10 mouse cellular contexts compared by ENCODE assay signal in genomic region chr11:65197280-65197679, GRCm38 (mm10). TPM values are rescaled to one million over a fixed set of nuclear protein-coding genes. Genes with fewer than 3 reads are reported as not detected.
DNase-seq lines count a peak whose midpoint lies in the region; ATAC-seq and TF ChIP-seq lines count a peak whose summit lies in the region.
"Had no signal": no experiment of that assay in that cellular context is flagged by ENCODE, and none has a peak within 500 bp of the region (broad histone marks: within the 10 kb centered on the region; RNA-seq: fewer than 3 reads in every experiment).

No protein-coding gene starts in this region.

- WGBS in kidney, embryonic 15.5 days = 4% methylated on average over 3 of the region's 3 CpGs
- WGBS in embryonic facial prominence, embryonic 14.5 days = 2% methylated on average over 3 of the region's 3 CpGs
- WGBS in midbrain, embryonic 15.5 days = 3% methylated on average over 3 of the region's 3 CpGs

- no peak overlapping the region for H3K27ac ChIP-seq in kidney, embryonic 15.5 days
- H3K27ac ChIP-seq in bone marrow macrophage, adult 2 months (ENCODE audit: insufficient read depth, low read depth, low read length) = no peak overlapping the region
- no peak overlapping the region for H3K27ac ChIP-seq in embryonic facial prominence, embryonic 14.5 days (replicated peaks; ENCODE audit: low read depth, low read length)
- H3K27ac ChIP-seq in midbrain, embryonic 15.5 days = no peak overlapping the region
- H3K27ac ChIP-seq: embryonic facial prominence, embryonic 12.5 days had no signal

- no peak overlapping the region for H3K9ac ChIP-seq in kidney, embryonic 15.5 days
- H3K9ac ChIP-seq in embryonic facial prominence, embryonic 14.5 days (ENCODE audit: low read depth, low read length) = no peak overlapping the region
- H3K9ac ChIP-seq in midbrain, embryonic 15.5 days = no peak overlapping the region
- H3K9ac ChIP-seq: embryonic facial prominence, embryonic 12.5 days had no signal

- no peak overlapping the region for H3K4me3 ChIP-seq in kidney, embryonic 15.5 days (replicated peaks)
- H3K4me3 ChIP-seq in bone marrow macrophage, adult 2 months (ENCODE audit: insufficient read depth, low read length) = no peak overlapping the region
- no peak overlapping the region for H3K4me3 ChIP-seq in embryonic facial prominence, embryonic 14.5 days (ENCODE audit: low read depth, low read length)
- no peak overlapping the region for H3K4me3 ChIP-seq in midbrain, embryonic 15.5 days
- H3K4me3 ChIP-seq: embryonic facial prominence, embryonic 12.5 days had no signal

- TF ChIP-seq CTCF in bone marrow macrophage, adult 2 months (IDR thresholded peaks at IDR 0.05; ENCODE audit: low read depth, low read length) = peak; percentile 31; the same call in 1 of the 2 replicates

- no peak overlapping the region for H3K4me2 ChIP-seq in kidney, embryonic 15.5 days
- H3K4me2 ChIP-seq in embryonic facial prominence, embryonic 14.5 days (ENCODE audit: low read depth, low read length) = no peak overlapping the region
- no peak overlapping the region for H3K4me2 ChIP-seq in midbrain, embryonic 15.5 days
- H3K4me2 ChIP-seq: embryonic facial prominence, embryonic 12.5 days had no signal

- H3K4me1 ChIP-seq in kidney, embryonic 15.5 days = peaks cover 6% of the 10 kb centered on the region; the same call in 1 of the 2 replicates
- no peaks in the 10 kb centered on the region for H3K4me1 ChIP-seq in bone marrow macrophage, adult 2 months (ENCODE audit: control insufficient read depth, insufficient read depth, low read length)
- H3K4me1 ChIP-seq in embryonic facial prominence, embryonic 14.5 days (ENCODE audit: control insufficient read depth, insufficient read depth, low read length) = no peaks in the 10 kb centered on the region
- H3K4me1 ChIP-seq in midbrain, embryonic 15.5 days = no peaks in the 10 kb centered on the region
- H3K4me1 ChIP-seq: embryonic facial prominence, embryonic 12.5 days had no signal

- ATAC-seq in kidney, embryonic 15.5 days (replicated peaks; ENCODE audit: low FRiP score) = no peak
- no peak for ATAC-seq in embryonic facial prominence, embryonic 14.5 days (ENCODE audit: low read depth)
- ATAC-seq in midbrain, embryonic 15.5 days (replicated peaks) = 0 out of 2 replicates have a peak, but pooled peaks have one; percentile 56

- intact Hi-C loops in heart, postnatal 14 days (cut with DNase I) = loop anchor here (2.0 to 5.0 kb wide), 3 partner anchors 65 to 482 kb away; no protein-coding TSS in a partner anchor

- TF ChIP-seq POLR2A in bone marrow macrophage, adult 2 months (IDR thresholded peaks at IDR 0.05; ENCODE audit: borderline replicate concordance, low read depth, low read length) = no peak

- H3K36me3 ChIP-seq in kidney, embryonic 15.5 days = no peaks in the 10 kb centered on the region
- no peaks in the 10 kb centered on the region for H3K36me3 ChIP-seq in embryonic facial prominence, embryonic 14.5 days (ENCODE audit: control insufficient read depth, insufficient read depth, low read length)
- no peaks in the 10 kb centered on the region for H3K36me3 ChIP-seq in midbrain, embryonic 15.5 days (replicated peaks)
- H3K36me3 ChIP-seq: embryonic facial prominence, embryonic 12.5 days had no signal

- no peaks in the 10 kb centered on the region for H3K9me3 ChIP-seq in kidney, embryonic 15.5 days (replicated peaks)
- H3K9me3 ChIP-seq in embryonic facial prominence, embryonic 14.5 days (ENCODE audit: control insufficient read depth, low read length) = no peaks in the 10 kb centered on the region
- H3K9me3 ChIP-seq in midbrain, embryonic 15.5 days = no peaks in the 10 kb centered on the region
- H3K9me3 ChIP-seq: embryonic facial prominence, embryonic 12.5 days had no signal

- no peaks in the 10 kb centered on the region for H3K27me3 ChIP-seq in kidney, embryonic 15.5 days
- no peaks in the 10 kb centered on the region for H3K27me3 ChIP-seq in embryonic facial prominence, embryonic 14.5 days (replicated peaks; ENCODE audit: control insufficient read depth, insufficient read depth, low read length)
- no peaks in the 10 kb centered on the region for H3K27me3 ChIP-seq in midbrain, embryonic 15.5 days (replicated peaks)
- H3K27me3 ChIP-seq: embryonic facial prominence, embryonic 12.5 days had no signal

- peak; percentile 59 for DNase-seq in kidney, adult 18-20 months
- peak; percentile 80 for DNase-seq in embryonic facial prominence, embryonic 14.5 days (ENCODE audit: low spot score)
- DNase-seq in heart, postnatal 14 days = peak; percentile 75 to 84
- peak; percentile 65 for DNase-seq in left cerebral cortex, adult 11 months (ENCODE audit: low spot score)
- DNase-seq in testis, postnatal 10 days (ENCODE audit: low spot score) = peak; percentile 85

RNA-seq across cellular contexts. Expression of gene Arhgap44, which starts 34.5 kb away (rescaled TPM):
- polyA plus RNA-seq in kidney, embryonic 15.5 days (2015; fragmentation: Nextera tagmentation; extraction: Ambion mirVana) = 7.1 and 7.4 TPM in 2 replicates
- not detected in 2 replicates for polyA plus RNA-seq in bone marrow macrophage, adult 2 months (2012; ENCODE audit: insufficient read depth, insufficient read length, missing spikeins)
- polyA plus RNA-seq in embryonic facial prominence, embryonic 14.5 days (2014; fragmentation: Nextera tagmentation; extraction: Ambion mirVana) = 7.6 and 8.1 TPM in 2 replicates
- total RNA-seq in heart, postnatal 14 days (2021) = 10 to 100 TPM; 16.7 to 18.9 TPM
- 15.8 and 16.9 TPM in 2 replicates for polyA plus RNA-seq in midbrain, embryonic 15.5 days (2015; fragmentation: Nextera tagmentation; extraction: Ambion mirVana)
- total RNA-seq: neutrophil, adult 5-6 weeks had no signal

RNA-seq across cellular contexts. Expression of gene 1700086D15Rik, which starts 37.6 kb away (rescaled TPM):
- 0.21 TPM in 1 of 2 replicates, not detected in the other for polyA plus RNA-seq in kidney, embryonic 15.5 days (2015; fragmentation: Nextera tagmentation; extraction: Ambion mirVana)
- not detected in 2 replicates for polyA plus RNA-seq in bone marrow macrophage, adult 2 months (2012; ENCODE audit: insufficient read depth, insufficient read length, missing spikeins)
- not detected in 2 replicates for polyA plus RNA-seq in embryonic facial prominence, embryonic 14.5 days (2014; fragmentation: Nextera tagmentation; extraction: Ambion mirVana)
- under 1 TPM; 0.27 to 0.60 TPM for total RNA-seq in heart, postnatal 14 days (2021)
- polyA plus RNA-seq in midbrain, embryonic 15.5 days (2015; fragmentation: Nextera tagmentation; extraction: Ambion mirVana) = 0.21 and 0.27 TPM in 2 replicates
- total RNA-seq: neutrophil, adult 5-6 weeks had no signal
- polyA plus RNA-seq: embryonic facial prominence, embryonic 12.5 days had no signal
